Mouse (Mus musculus) lung, postnatal 36 days (tissue): ENCODE results near the gene Ntan1.
"Not testable (repeated sequence)": the region's sequence is repeated elsewhere in the genome, so short reads cannot be mapped to it uniquely, and the experiment has no call there.

ENCODE experiments used
- DNase-seq: peaks from one replicate; pipeline ENCODE4 v3.0.0; 2022; ENCODE audit warnings: mixed read lengths

Gene Ntan1

GRCm38 (mm10) chr16:13834382-13834781 lies 15.7 kb downstream of the Ntan1 start:
- DNase-seq: no peak

DNA sequence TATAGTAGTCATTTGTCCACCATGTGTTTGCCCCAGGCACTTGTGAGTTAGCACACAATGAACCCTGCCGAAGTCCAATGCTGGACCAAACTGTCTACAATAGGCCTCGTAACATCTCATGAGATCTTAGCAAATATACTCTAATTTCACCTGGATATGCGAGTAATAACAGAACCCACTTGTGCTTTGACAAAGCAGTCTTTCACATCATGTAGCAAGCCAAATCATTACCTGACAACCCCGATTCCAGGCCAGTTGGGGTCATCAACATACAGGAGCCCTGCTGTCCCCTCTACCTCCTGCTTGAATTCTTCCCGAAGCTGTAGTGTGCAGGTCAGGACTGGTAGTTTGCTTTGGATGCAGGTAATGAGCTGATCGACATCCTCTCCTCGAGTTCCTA lies 21.4 kb downstream of the Ntan1 start:
- DNase-seq: no peak

GRCm38 (mm10) chr16:13840956-13841355 lies 22.3 kb downstream of the Ntan1 start:
- no peak for DNase-seq

DNA sequence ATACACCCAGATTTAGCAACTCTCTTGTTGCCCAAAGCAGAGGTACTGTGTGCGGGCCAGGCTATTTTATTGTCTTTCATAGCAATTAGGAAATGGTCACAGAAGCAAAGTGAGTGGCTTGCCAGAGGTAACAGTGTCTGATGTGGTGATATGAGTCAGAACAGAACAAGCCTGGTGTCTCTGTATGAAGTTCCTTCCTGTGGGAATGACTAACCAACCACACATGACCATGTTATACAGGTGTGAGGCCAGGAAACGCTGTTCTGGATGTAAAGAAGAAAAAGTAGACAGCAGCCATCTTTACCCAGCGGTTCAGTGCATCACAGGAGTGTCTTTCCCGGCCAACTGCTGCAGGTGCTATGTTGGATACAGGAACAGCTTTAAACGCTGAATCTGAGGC lies 26.4 kb downstream of the Ntan1 start:
- no peak for DNase-seq

- no peak for DNase-seq
These were observed 28.0 kb downstream of the Ntan1 start for GRCm38 (mm10) chr16:13846675-13847074.

GRCm38 (mm10) chr16:13848310-13848709 lies 29.7 kb downstream of the Ntan1 start:
- no peak for DNase-seq

- no peak for DNase-seq
These were observed 32.8 kb downstream of the Ntan1 start for GRCm38 (mm10) chr16:13851446-13851845.

- no peak for DNase-seq
These were observed 35.2 kb downstream of the Ntan1 start for GRCm38 (mm10) chr16:13853886-13854285.

- no peak for DNase-seq
These were observed 47.4 kb downstream of the Ntan1 start for GRCm38 (mm10) chr16:13866076-13866475.

DNA sequence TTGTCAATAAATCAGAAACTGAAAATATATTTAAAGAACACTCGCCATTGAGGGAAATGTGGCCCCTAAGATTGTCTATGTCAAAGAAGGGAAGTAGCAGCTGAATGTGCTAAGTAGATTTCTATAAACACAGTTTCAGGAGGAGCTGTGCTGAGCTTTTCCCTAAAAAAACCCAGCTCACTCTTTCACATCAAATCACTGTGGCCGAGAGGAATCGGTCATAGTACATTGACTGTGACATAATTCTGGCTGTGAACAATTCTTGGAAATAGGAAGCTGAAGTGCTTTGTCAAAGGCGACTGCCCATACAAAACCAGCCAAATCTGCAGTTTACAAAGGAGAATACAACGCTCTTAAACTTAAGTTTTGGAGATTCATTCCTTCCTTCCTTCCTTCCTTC lies 48.0 kb downstream of the Ntan1 start:
- no peak for DNase-seq

GRCm38 (mm10) chr16:13867406-13867805 lies 48.8 kb downstream of the Ntan1 start:
- not testable (repeated sequence) for DNase-seq

GRCm38 (mm10) chr16:13867910-13868514 lies 49.4 kb downstream of the Ntan1 start:
- DNase-seq: no peak

- peak; percentile 38 for DNase-seq
These were observed 56.8 kb downstream of the Ntan1 start for GRCm38 (mm10) chr16:13875483-13875882.

GRCm38 (mm10) chr16:13883094-13883774 lies 64.6 kb downstream of the Ntan1 start:
- DNase-seq: no peak
